Mouse (Mus musculus) spleen, adult 2 months (tissue): ENCODE results near the gene Rpl6. TPM values are rescaled to one million over a fixed set of nuclear protein-coding genes. Genes with fewer than 3 reads are reported as not detected.
A peak's percentile ranks its signal among the peaks of the same experiment; 100 is the strongest.

Experiments used
- DNase-seq, 2 experiments: peaks; one replicate each; pipeline versions ENCODE4 v3.0.0 to v3.0.0-alpha.2; 2012 to 2021; ENCODE audit warnings: low spot score in 2 of 2, low read depth in 1 of 2
- H3K27ac ChIP-seq: fragments of 200-500 bp; 2 replicates; pipeline ENCODE4 v1.5.1; 2012; ENCODE audit warnings: low read length, inconsistent platforms; ENCODE audit not compliant: insufficient read depth
- H3K27me3 ChIP-seq: fragments of 200-500 bp; 2 replicates; pipeline ENCODE4 v1.6.1; 2012; ENCODE audit warnings: mild to moderate bottlenecking, moderate library complexity, low read length, inconsistent platforms; ENCODE audit not compliant: control insufficient read depth, insufficient read depth
- H3K36me3 ChIP-seq: fragments of 200-500 bp; 2 replicates; pipeline ENCODE4 v1.6.1; 2012; ENCODE audit warnings: mild to moderate bottlenecking, low read length, inconsistent platforms; ENCODE audit not compliant: control insufficient read depth, insufficient read depth
- H3K4me1 ChIP-seq: fragments of 200-500 bp; 2 replicates; pipeline ENCODE4 v1.6.1; 2011; ENCODE audit warnings: inconsistent platforms; ENCODE audit not compliant: control insufficient read depth, insufficient read depth, insufficient read length
- H3K4me3 ChIP-seq: fragments of 200-500 bp; 2 replicates; pipeline ENCODE4 v1.5.1; 2011; ENCODE audit warnings: mild to moderate bottlenecking, inconsistent platforms; ENCODE audit not compliant: insufficient read depth, insufficient read length; ENCODE audit errors: extremely low read depth
- CTCF ChIP-seq: fragments of 200-500 bp; IDR thresholded peaks from 2 replicates; pipeline ENCODE4 v1.5.1; 2011; ENCODE audit warnings: mild to moderate bottlenecking, inconsistent platforms; ENCODE audit not compliant: insufficient read depth, insufficient read length, insufficient replicate concordance; ENCODE audit errors: extremely low read depth
- POLR2A ChIP-seq: fragments of 200-500 bp; IDR thresholded peaks from 2 replicates; pipeline ENCODE4 v1.6.1; 2011; ENCODE audit warnings: low read depth, low read length, inconsistent platforms
- WGBS: fragments of 180-500 bp; shearing (Covaris S2); methylation state at CpG from one replicate; pipeline ENCODE4 v1.1.7; 2018; 5-methylcytosine and 5-hydroxymethylcytosine counted together
- polyA plus RNA-seq: library from polyadenylated mRNA; depleted of rRNA; stranded (reverse); fragments of >200 nt; gene quantifications from 2 replicates; pipeline ENCODE4 v1.2.3, GENCODE M21; 2012

Rpl6 gene
- polyA plus RNA-seq, 1 experiment: 281 TPM

GRCm38 (mm10) chr5:121206984-121207383, 2.7 kb downstream of the Rpl6 start:
- Histone ChIP-seq H3K36me3 (peaks cover 43% of the 10 kb centered on the region), H3K27me3 (no peaks in the 10 kb centered on the region), H3K4me3 (no peak overlapping the region), H3K27ac (no peak overlapping the region), H3K4me1 (peaks cover 4% of the 10 kb centered on the region; the same call in 1 of the 2 replicates)
- 86% methylated on average over 3 of the region's 3 CpGs for WGBS
- TF ChIP-seq CTCF: no peak
- TF ChIP-seq POLR2A: no peak
- no peak for DNase-seq

GRCm38 (mm10) chr5:121209755-121210600, 5.7 kb downstream of the Rpl6 start:
- Histone ChIP-seq H3K4me1 (peaks cover 4% of the 10 kb centered on the region; the same call in 1 of the 2 replicates), H3K27ac (no peak overlapping the region), H3K4me3 (no peak overlapping the region), H3K27me3 (no peaks in the 10 kb centered on the region), H3K36me3 (peaks cover 46% of the 10 kb centered on the region)
- TF ChIP-seq CTCF: no peak
- no peak for TF ChIP-seq POLR2A
- WGBS: 93% methylated on average over 9 of the region's 9 CpGs
- no peak for DNase-seq

- no peak overlapping the region for H3K27ac ChIP-seq
- H3K4me1 ChIP-seq: peaks cover 4% of the 10 kb centered on the region; the same call in 1 of the 2 replicates
- no peak overlapping the region for H3K4me3 ChIP-seq
- no peaks in the 10 kb centered on the region for H3K27me3 ChIP-seq
- TF ChIP-seq POLR2A (no peak), CTCF (no peak)
- no peak for DNase-seq
- WGBS: 92% methylated on average over 1 of the region's 1 CpGs
- H3K36me3 ChIP-seq: peaks cover 46% of the 10 kb centered on the region
Observed at GRCm38 (mm10) chr5:121210601-121210924, 6.3 kb downstream of the Rpl6 start.

DNA sequence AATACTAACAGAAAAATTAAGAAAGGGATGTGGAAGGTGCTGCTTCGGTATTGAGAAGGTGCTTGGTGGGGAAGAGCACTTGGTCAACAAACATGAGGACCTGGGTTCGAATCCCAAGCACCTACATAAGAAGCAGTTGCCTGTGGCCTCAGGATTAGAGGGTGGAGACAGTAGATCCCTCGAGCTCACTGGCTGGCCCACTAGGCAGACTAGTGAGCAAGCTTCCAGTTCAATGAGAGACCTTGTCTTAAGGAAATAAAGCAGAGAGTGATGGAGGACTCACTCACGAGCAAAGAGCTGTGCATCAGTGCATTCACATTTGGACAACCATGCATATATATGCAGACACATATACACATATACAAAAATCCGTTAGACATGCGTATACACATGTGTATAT, 7.8 kb downstream of the Rpl6 start:
- 91% methylated on average over 6 of the region's 6 CpGs for WGBS
- H3K4me3 ChIP-seq: no peak overlapping the region
- peaks cover 40% of the 10 kb centered on the region for H3K36me3 ChIP-seq
- TF ChIP-seq CTCF: no peak
- TF ChIP-seq POLR2A: no peak
- H3K4me1 ChIP-seq: no peaks in the 10 kb centered on the region
- H3K27ac ChIP-seq: no peak overlapping the region
- no peaks in the 10 kb centered on the region for H3K27me3 ChIP-seq
- no peak for DNase-seq

DNA sequence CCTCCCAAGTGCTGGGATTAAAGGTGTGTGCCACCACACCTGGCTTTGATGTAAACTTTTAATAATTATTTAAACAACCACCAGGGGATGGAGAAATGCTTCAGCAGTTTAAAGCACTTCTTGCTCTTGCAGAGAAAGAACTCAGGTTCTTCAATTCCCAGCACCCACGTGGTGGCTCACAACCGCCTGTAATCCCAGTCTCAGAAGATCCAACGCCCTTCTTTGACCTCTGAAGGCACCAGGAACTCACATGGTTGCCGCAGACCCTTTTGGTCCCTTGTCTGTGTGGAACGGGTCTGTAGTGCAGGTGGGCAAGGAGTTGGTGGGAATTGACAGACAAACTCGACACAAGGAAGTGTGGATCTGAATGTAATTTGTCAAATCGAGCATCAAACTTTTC, 10.4 kb downstream of the Rpl6 start:
- TF ChIP-seq POLR2A: no peak
- no peak for TF ChIP-seq CTCF
- WGBS: 43% methylated on average over 7 of the region's 7 CpGs

DNA sequence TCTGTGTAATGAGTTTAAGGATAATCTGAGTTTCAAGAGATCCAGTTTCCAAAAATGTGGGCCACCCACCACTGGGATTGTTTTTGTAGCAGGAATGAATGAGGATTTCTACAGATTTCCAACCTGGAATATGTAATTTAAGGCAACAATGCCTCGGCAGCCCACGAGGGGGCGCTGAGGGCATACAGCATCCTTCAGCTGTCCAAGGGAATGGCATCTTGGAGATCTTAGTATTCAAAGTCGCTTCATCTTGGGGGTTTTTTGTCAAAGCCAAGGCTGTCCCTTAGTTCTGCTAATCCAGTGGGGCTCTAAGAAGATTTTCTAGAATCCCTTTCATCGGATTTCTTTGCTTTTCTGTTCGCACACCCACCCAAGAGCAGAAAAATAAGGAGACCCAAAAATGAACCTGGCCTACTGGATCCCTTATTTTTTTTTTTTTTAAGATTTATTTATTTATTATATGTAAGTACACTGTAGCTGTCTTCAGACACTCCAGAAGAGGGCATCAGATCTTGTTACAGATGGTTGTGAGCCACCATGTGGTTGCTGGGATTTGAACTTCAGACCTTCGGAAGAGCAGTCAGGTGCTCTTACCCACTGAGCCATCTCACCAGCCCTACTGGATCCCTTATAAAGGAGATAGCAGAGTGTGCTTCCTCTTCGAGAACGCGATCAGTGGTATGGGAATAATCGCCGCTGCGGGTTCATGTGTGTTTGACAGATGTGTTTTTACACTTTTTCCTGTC, 11.3 kb downstream of the Rpl6 start:
- Histone ChIP-seq H3K4me1 (no peaks in the 10 kb centered on the region; the same call in 1 of the 2 replicates), H3K4me3 (no peak overlapping the region), H3K27ac (peak overlapping the region; percentile 21; the same call in 1 of the 2 replicates), H3K27me3 (no peaks in the 10 kb centered on the region), H3K36me3 (peaks cover 12% of the 10 kb centered on the region)
- DNase-seq: peak in 1 of 2 experiments; percentile 46
- TF ChIP-seq CTCF: peak; percentile 91; the same call in 1 of the 2 replicates
- TF ChIP-seq POLR2A: no peak
- 43% methylated on average over 13 of the region's 13 CpGs for WGBS

More for the DNA sequence above, 10.4 kb downstream of the Rpl6 start:
- H3K27ac ChIP-seq: no peak overlapping the region
- no peaks in the 10 kb centered on the region for H3K27me3 ChIP-seq
- no peak overlapping the region for H3K4me3 ChIP-seq
- H3K36me3 ChIP-seq: peaks cover 18% of the 10 kb centered on the region
- DNase-seq: no peak
- no peaks in the 10 kb centered on the region; the same call in 1 of the 2 replicates for H3K4me1 ChIP-seq
